Mouse (Mus musculus) testis, postnatal 14 days (tissue): ENCODE results near the gene Homer3.

ENCODE experiments used
- DNase-seq: peaks from one replicate; pipeline ENCODE4 v3.0.0; 2021; ENCODE audit warnings: low spot score

Homer3 gene

DNA sequence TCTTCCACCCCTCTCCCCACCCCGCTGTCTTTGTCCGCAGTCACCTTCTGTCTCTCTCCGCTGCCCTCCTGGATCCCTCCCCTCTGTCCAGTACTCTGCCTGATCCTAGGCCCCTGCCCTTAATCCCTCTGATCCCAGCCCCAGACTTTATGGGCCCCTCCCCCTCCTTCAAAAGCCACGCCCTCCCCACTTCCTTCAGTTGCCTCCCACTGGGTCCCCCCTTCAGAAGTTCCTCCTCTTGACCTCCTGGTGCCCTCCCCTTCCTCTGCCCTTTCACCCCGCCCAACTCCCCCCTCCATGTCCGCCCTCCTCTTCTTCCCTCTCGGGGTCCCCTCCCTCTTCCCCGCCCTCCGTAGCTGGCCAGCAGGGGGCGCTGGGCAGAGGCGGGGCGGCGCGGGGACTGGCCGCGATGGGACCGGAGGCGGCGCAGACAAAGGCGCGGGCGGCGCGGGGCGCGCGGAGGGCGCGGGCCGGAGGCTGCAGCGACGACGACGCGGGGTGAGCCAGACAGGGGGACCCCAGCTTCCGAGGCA, at the start of gene Homer3:
TSS of gene Homer3 (plus strand) at position 225 of the 533 bp plus-strand sequence.
- peak; percentile 87 for DNase-seq

DNA sequence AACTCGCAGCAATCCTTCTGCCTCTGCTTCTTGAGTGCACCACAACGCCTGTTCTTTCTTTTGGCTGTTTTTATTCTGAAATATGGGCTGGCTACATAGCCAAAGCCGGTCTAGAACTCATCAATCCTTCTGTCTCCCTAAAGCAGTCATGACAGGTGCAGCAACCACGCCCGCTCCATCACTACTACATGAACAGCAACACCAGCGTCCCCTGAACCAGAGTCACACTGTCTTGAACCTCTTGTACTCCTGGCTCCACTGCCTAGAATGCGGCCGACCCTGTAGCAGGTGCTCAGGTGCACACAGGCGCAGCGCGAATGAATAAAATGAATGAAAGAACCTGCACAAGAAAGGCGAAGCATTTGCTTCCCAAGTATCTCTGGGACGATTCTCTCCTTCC, 49.0 kb upstream of the Homer3 start:
- DNase-seq: no peak

DNA sequence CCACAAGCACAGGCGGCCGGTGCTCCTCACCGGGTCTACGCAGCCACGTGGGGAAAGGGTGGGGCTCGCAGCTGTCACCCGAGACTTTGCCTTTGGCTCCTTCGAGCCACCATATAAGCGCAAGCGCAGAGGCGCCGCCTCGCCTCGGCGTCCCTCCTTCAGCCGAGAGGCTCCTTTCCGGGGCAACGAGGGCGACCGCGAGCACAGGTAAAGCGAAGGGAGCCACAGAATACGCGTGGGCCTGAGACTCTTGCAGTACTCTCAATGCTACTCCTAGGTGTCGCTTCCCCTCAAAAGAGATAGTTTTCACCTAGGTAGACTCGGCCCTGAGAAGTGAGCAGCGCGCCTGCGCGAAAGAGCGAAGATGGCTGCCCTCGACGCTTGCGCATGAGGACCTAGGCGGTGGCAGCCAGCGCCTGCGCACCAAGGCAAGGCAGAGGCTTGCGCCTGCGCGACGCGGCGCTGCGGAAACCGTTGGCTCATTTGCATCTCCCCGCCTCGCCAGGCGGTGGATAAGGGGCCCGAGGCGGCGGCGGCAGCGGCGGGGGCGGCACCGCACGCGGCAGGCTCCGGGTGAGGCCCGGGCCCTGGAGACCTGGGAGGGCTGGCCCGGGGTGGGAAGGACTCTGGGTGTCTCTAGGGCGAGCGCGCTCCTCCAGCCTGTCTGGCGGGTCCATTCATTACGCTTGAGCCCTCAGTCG, 48.4 kb upstream of the Homer3 start, which contains the start of the genes Sugp2 and Armc6:
TSS of gene Sugp2 (plus strand) at position 147 of the 701 bp plus-strand sequence.
TSS of gene Armc6 (minus strand) at position 387 of the 701 bp plus-strand sequence.
- DNase-seq: peak; percentile 97

DNA sequence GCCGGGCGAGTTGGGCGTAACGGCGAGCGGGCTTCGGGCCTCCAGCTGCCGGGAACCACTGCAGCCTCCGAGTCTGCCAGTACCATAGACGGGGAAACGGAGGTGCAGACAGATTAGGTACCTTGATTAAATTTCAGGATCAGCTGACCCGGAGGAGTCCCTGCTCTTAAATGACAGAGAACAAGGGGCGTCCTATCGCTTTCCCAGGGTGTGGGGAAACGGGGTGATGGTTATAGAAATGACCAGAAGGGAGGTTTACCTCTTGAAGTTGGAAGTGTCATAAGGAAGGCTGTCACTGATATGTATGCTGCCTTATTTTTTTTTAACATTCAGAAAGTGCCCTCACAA, 47.9 kb upstream of the Homer3 start:
- no peak for DNase-seq

DNA sequence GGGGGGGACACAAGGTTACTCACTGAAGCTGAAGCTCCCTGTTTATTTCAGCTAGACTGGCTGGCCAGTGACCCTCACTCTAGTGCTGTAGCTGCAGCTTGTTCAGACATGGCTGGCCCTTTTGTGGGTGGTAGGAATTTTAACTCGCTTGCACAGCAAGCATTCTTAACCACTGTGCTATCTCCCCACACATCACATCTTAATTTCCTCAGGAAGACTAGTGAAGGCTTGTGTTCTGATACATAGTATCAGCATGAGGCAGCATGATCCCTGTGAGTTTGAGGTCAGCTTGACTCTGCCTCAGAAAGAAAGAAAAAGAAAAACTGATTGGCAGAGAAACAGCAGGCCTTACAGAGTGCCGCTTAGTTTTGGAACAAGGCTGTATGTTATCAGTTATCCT, 44.8 kb upstream of the Homer3 start:
- peak; percentile 46 for DNase-seq

DNA sequence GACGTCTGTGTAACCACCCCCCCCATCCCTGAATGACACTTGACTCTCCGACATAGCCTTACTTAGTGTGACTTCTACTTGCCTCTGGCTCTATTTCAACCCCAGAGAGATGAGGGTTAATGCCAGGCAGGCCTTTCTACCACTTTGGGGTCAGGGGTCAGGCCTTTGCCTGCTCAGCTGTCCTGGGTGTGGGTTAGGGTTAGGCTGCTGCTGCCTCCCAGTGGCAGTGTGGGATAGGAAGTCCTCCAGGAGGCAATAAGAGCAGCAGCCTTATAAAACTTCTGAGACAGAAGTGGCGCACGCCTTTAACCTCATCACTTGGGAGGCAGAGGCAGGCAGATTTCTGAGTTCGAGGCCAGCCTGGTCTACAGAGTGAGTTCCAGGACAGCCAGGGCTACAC, 42.0 kb upstream of the Homer3 start:
- DNase-seq: no peak

DNA sequence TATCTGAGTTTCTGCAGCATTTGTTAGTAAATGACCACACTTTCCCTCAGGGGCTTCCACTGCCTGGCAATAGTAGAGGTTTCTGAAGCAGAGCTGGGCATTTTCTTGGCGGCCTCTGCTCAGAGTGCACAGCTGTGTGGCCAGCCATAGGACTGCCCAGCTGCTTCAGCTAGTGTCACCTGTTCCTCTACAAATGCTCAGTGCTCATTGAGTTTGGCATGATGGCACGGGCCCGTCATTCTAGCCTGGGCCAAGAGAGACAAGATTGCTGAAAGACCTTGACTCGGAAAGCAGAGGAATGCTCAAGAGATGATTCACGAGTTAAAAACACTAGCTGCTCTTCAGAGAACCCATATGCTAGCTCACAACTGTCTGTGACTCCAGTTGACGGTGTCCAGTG, 36.0 kb upstream of the Homer3 start:
- DNase-seq: no peak

DNA sequence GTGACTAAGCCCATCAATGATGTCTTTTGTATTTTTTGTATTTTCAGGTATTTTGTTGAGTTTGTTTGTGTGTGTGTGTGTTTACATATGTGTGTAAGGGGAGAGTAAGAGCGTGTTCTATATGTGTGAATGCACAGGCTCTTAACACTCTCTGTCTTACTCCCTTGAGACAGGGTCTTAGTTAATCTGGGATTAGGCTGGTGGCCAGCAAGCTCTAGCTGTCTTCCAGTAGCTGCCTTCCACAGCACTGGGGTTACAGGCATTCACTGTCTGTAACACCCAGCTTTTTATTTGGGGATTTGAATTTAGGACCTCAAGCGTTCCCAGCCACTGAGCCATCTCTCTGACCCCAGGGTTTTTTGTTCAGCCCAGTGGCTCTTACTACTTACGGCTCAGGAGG, 34.8 kb upstream of the Homer3 start:
- DNase-seq: no peak

DNA sequence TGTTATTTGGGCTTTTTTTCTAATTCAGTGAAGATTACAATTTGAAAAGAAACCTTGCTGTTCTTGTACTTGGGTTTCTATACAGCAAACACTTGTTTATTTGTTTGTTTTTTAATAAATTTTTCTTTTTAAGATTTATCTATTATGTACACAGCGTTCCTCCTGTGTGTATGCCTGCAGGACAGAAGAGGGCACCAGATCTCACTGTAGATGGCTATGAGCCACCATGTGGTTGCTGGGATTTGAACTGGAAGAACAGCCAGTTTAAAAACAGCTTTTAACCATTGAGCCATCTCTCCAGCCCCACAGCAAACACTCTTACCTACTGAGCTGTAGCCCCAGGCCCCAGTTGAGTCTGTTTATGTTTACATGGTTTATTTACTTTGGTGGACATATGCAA, 28.0 kb upstream of the Homer3 start:
- no peak for DNase-seq

DNA sequence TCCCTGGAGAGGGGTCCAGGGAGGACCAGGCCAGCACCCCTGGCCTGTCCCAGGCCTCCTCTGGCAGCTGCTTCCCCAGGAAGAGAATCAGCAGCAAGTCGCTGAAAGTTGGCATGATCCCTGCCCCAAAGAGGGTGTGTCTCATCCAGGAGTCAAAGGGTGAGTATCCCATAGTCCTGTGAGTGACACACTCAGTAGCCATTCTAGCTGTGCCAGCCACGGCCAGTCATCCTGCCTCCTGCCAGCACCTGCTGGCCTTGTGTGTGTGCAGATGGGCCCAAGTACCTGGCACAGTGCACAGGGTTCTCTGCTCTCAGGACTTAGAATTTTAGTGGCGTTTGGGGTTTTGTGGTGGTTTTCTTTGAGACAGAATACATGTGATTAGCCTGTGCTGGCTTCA, 25.2 kb upstream of the Homer3 start:
- no peak for DNase-seq

DNA sequence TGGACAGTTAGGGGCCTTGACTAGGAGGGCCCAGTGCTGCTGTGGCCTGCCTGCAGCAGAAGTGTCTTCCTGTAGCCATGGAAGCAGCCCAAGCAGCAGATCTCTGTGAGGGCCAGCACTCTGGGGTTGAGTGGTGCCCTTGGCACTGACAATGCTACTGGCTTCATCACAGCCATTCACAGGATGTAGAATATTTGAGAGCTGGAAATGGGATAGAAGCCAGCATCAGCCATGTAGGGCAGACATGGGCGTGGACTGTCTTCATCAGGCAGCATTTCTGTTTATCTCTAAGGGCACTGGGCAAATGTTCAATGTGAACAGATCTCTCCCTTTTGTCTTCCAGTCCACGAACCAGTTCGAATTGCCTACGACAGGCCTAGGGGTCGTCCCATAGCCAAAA, 24.0 kb upstream of the Homer3 start:
- no peak for DNase-seq

DNA sequence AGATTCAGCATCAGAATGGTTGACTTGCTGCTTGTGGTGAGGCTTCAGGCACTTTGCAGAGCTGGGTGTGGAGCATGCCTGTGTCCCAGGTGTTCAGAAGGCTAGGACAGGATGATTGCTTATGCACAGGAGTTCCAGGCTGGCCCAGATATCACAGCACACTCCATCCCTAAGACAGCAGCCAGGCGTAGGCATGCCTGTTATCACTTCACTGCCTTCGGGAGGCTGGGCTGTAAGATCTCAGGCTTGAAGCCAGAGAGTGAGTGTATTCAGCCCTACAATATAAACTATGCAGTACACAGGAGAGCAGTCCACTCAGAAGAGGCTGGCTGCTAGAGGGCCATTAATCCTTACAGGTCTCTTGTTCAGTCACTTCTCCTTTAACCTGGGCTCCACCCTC, 23.6 kb upstream of the Homer3 start:
- DNase-seq: no peak

DNA sequence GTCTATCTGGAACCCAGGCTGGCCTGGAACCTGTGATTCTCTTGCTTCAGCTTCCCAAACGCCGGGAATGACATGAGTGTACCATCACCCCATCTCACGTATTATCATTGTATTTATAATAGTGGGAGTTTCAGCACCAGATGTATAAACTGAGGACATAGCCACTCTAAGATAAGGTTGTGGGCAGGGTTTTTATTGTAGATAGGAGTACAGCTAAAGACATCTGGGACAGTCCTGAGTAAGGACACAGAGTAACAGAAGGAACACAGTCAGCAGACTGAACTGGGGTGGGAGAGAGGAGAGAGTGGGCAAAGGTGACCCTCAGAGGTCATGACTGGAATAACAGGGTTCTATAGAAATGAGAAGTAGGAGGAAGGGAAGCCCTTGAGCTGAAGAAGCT, 15.0 kb upstream of the Homer3 start:
- DNase-seq: no peak

DNA sequence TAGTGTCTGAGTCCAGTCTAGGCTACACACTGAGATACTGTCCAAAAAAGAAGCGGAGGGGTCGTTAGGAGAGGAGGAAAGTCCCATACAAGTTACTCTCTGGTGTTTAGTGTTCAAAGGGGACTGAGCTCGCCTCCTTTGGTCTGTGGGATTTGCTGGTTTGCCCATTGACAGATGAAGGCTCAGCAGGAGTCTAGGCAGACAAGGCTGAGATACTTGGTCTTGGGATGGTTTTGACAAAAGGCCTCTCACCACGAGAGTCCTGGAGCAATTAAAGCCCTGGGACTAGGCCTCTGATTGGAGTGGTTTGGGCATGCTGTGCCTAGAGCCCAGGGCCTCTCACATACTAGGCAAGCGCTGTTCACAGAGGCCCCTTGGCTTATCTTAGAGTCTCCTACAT, 14.3 kb upstream of the Homer3 start:
- DNase-seq: no peak

DNA sequence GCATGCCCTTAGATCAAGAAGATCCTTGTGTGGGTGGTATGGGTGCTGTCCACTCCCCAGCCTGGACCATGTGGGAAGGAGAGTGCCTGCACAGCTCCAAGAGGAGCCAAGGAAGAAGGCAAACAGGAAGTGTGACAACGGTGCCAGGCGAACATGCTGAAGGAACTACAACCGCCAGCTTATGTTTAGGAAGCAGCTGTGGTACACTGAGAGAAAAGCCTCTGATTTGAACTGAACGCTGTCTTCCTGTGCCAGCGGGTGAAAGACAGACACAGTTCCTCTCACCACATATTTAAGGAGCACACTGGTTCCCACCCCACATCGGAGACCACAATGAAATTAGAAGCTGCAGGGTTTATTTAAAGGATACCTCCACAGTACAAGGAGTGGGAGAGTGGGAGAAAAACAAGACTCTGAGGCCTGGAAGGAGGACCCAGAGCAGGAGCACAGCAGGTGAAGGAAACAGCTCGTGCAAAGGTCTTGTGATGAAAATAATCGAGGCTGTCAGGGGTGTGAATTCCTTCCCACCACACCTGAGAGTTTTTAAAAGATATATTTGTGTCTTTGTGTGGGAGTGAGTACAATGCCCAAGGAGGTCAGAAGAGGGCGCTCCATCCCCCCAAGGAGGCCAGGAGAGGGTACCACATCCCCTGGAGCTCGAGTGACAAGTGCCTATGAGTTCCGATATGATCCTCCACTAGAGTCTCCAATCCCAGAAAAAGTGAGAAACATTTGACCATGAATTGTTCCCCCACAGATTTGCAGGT, 13.6 kb upstream of the Homer3 start:
- DNase-seq: no peak

DNA sequence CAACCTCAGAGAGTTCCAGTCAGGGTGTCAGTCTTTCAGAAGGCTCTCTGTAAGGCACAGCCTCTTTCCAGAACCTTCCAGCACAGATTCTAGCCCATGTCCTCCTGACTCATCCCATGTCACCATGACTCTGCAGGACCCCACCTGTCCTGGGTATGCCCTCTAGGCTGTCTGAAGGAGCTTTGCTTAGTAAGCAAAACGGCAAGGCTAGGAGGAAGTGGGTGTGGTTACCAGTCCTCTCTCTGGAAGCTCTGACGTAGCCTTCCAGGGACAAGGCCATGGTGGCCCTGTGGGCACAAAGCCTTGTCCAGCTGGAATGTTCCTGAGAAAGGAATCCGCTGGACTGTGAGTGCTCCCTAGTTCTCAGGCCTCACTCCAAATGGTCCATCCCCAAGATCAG, 9.7 kb upstream of the Homer3 start:
- no peak for DNase-seq

DNA sequence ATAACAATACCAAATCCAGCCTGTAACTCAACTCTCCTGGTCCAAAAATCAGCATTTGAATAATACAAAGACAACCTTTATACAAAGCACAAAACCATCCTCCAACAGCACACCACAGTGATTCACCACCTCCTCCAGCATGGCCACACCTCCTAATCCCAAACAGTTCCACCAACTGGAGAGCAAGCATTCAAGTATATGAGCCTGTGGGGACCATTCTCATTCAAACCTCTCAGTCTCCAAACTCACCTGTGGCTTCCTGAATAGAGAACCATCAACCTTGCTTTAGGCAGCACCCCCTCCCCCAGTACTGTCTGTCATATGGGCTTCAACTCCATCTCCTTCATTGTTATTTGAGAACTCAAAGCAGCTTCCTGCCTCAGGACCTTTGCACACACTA, 8.3 kb upstream of the Homer3 start:
- DNase-seq: no peak

DNA sequence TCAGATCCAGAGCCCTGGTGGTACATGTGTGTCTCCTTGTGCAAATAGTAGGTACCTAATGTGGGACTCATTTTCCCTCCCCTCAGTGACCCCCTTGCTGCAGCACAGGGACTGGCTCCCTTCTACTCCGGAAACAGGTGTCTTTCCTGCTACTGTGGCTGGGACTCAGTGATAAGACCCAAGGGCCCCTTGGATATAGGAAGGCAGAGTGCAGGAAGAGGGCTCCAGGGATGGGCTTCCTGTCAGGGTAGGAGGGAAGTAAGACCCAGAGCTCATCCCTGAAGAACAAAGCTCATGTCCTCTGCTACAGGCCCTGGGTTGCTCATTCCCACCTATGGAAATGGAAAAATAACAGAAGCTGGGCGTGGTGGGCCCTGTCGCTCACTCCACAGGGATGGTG, 6.2 kb upstream of the Homer3 start:
- no peak for DNase-seq

DNA sequence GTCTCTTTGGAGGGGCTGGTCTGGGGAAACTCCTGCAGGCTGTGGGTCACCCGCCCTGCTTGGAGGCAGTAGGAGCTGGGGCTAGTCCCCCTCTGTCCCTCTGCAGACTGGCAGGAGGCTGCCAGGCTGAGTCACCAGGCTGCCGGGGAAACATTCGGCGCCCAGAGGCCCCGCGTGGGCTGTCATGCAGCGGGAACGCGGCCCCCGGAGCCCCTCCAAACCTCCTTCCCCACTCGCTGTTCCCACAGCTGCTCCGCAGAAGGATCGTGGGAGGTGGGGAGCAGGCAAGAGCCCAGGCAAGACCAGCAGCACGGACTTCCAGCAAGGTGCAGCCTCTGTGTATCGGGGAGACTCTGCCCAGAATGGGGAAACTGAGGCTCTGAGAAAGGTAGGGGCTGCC, 4.5 kb upstream of the Homer3 start:
- no peak for DNase-seq

DNA sequence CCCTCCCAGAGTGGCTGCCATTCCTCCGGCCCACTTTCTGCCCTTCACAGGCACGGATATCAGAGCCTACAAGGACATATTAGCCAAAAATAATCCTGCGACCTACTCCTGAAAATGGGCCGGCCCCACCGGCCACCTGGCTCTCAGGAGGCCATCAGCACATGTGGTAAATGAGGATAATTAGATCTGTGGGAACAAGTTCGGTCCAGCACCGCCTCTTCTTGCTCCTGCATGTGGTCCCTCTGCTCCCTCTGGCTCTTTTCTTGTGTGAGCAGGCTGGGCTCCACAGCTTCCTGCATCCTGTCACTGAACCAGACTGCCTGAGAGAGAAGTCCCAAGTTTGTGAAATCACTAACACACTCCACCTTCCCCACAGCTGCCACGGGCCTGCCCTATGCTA, 3.4 kb upstream of the Homer3 start:
- no peak for DNase-seq

DNA sequence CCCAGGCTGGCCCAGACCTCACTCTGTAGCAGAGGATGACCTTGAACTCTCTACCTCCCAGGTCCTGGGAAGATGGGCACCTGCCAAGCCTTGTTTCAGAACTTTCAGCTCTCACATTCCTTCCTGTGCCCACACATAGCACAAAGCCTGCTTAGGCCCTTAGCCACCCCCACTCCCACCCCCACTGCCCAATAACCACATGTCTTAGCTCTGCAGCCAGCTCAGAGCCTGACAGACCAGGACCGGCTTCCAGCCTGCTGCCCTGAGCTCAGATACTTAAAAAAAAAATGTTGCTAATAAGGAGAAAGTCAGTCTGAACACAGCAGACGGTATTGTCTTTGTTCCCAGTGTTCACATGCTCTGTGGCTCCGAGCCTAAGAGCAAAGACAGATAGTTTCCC, 1.6 kb upstream of the Homer3 start:
- peak; percentile 80 for DNase-seq

DNA sequence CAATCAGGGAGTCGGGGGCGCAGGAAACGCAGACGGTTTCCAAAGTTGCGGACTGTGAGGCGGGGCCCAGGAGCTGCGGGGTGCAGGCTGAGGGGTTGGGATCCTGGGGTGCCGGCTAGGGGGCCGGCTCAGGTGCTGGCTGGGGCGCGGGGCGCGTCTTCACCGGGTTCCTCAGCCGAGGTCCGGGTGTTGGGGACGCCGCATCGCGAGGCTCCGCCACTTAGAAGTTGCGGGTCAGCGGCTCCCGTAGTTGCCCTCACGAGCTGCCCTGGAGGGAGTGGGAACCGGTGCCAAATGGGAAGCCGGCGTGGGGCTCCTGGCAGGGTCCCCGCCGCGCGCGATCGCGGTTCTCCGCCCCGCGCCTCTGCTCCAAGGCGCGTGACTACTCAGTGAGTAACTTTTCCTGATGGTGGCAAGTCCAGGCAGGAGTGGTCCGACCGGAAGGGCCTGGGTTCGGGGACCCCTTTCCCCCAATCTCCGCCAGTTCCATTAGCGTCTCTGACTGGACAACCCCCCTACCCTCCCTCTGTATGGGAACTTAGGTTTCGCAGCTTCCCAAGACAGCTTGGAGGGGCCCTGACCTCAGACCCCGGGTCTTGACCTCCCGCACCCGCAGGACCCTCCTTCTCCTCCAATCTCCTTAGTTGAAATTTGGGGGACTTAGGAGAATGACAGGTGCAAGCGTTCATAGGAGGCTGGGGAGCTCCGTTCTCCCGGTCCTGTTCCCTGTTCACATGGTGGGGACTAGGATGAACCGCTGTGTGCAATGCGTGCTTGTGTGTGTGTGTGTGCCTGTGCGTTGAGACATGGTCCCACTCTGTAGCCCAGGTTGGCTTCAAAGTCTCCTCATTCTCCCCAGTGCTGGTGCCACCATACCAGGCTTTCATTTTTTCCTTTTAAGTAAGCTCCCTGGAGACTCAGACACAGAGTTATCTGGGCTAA, 780 bp downstream of the Homer3 start:
- no peak for DNase-seq
